Mouse (Mus musculus): ENCODE results near the gene Gm28635. TPM values are rescaled to one million over a fixed set of nuclear protein-coding genes. Genes with fewer than 3 reads are reported as not detected.

The Gm28635 gene
- polyA plus RNA-seq, 1 experiment: 0.13 TPM

GRCm38 (mm10) chr2:84619646-84620340 lies 58.0 kb downstream of the Gm28635 start:
- Histone ChIP-seq H3K4me3 (replicated peaks; ENCODE audit: insufficient read depth, low read depth, low read length) (no peak overlapping the region), H3K4me1 (ENCODE audit: control insufficient read depth, insufficient read depth, low read length) (no peaks in the 10 kb centered on the region), H3K27ac (ENCODE audit: insufficient read depth, low read length) (no peak overlapping the region), H3K27me3 (ENCODE audit: control insufficient read depth, insufficient read depth, low read length) (no peaks in the 10 kb centered on the region)
- 92% methylated on average over 21 of the region's 21 CpGs for whole genome bisulfite sequencing
- no peak for DNase-seq
- no peak for TF ChIP-seq POLR2A (IDR thresholded peaks at IDR 0.05; ENCODE audit: borderline replicate concordance, insufficient read depth, low read length)
- no peak for TF ChIP-seq CTCF (IDR thresholded peaks at IDR 0.05; ENCODE audit: borderline replicate concordance, insufficient read depth, low read depth, low read length)

DNA sequence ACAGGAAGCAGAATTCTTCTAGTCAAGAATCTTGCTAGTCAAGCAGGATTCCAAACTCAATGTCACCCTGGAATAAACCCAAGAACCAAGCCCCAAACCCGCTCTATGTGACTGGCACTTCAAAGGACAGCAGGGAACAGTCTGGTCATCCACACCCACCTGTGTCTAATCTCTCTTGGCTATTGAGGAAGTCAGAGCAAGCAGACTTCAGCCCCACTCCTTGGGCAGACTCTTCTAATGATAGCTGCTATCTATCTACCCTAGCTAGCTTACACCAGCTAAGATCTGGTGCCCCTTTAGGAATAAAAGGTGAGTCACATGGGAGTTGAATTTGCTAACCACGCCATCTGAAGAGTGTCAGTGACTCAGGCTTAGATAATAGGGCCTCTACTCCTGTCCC lies 58.9 kb downstream of the Gm28635 start:
- TF ChIP-seq POLR2A (IDR thresholded peaks at IDR 0.05; ENCODE audit: borderline replicate concordance, insufficient read depth, low read length) (no peak), CTCF (IDR thresholded peaks at IDR 0.05; ENCODE audit: borderline replicate concordance, insufficient read depth, low read depth, low read length) (no peak)
- no peaks in the 10 kb centered on the region for H3K27me3 ChIP-seq (ENCODE audit: control insufficient read depth, insufficient read depth, low read length)
- no peak overlapping the region for H3K27ac ChIP-seq (ENCODE audit: insufficient read depth, low read length)
- H3K4me1 ChIP-seq (ENCODE audit: control insufficient read depth, insufficient read depth, low read length): no peaks in the 10 kb centered on the region
- no peak overlapping the region for H3K4me3 ChIP-seq (replicated peaks; ENCODE audit: insufficient read depth, low read depth, low read length)
- DNase-seq: no peak
- WGBS: 68% methylated on average over 2 of the region's 2 CpGs

DNA sequence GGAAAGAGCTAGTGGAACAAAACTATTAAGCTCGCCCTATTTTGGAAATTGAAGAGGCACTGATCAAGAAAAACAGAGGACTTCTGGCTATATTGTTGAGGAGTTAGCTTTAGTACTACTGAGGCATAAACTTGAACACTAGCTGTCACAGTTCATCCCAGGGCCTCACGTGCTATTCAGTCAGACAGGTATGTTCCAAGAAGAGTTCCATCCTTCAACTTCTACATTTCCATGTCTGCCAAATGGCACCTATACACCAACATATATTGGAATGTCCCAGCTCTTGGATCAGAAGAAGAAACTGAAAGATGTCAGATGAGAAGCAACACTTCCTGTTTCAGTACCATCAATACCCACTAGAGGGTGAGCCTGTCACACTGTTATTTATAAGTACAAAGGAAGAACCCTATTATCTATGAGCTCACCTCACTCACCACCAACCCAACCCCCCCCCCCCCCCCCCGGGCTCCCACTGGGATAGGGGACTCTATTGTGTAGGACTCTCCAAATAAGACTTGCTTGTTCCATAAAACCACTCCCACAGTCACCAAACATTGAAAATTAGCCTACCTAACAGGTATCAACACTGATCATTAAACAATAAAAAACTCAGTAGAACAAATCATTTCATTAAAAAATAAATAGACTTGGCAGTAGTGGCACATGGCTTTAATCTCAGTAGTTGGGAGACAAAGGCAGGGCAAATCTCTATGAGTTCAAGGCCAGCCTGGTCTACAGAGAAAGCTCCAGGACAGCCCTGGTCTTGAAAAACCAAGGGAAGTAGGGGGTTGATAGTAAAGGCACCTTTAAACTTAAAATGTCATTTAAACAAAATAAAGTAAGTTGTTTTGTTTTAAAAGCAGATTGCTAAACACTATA lies 60.0 kb downstream of the Gm28635 start:
- no peaks in the 10 kb centered on the region for H3K27me3 ChIP-seq (ENCODE audit: control insufficient read depth, insufficient read depth, low read length)
- 58% methylated on average over 3 of the region's 3 CpGs for WGBS
- no peak overlapping the region for H3K4me3 ChIP-seq (replicated peaks; ENCODE audit: insufficient read depth, low read depth, low read length)
- peak; percentile 48; the same call in 1 of the 2 replicates for TF ChIP-seq CTCF (IDR thresholded peaks at IDR 0.05; ENCODE audit: borderline replicate concordance, insufficient read depth, low read depth, low read length)
- TF ChIP-seq POLR2A (IDR thresholded peaks at IDR 0.05; ENCODE audit: borderline replicate concordance, insufficient read depth, low read length): no peak
- no peaks in the 10 kb centered on the region for H3K4me1 ChIP-seq (ENCODE audit: control insufficient read depth, insufficient read depth, low read length)
- peak in 1 of 2 experiments; percentile 59 for DNase-seq
- H3K27ac ChIP-seq (ENCODE audit: insufficient read depth, low read length): no peak overlapping the region

DNA sequence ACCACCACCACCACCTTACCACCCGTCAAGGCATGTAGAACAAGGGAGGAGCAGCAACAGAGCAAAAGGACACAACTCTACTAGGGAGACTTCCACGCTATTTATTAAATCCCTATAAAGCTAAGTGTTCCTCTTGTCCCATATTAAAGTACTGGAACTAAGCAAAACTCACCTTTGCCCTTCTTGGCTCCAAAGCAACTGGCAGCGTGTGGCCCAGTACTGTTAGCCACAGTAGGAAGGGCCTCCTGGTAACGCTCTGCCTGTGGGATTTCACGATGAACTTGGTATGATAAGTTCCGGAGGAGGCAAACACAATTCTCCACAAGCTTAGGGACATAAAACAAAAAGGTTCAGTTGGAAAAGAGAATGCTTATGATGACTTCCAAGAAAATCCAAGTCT lies 65.1 kb downstream of the Gm28635 start:
- no peak overlapping the region for H3K27ac ChIP-seq (ENCODE audit: insufficient read depth, low read length)
- TF ChIP-seq POLR2A (IDR thresholded peaks at IDR 0.05; ENCODE audit: borderline replicate concordance, insufficient read depth, low read length): no peak
- no peak for TF ChIP-seq CTCF (IDR thresholded peaks at IDR 0.05; ENCODE audit: borderline replicate concordance, insufficient read depth, low read depth, low read length)
- no peak overlapping the region for H3K4me3 ChIP-seq (replicated peaks; ENCODE audit: insufficient read depth, low read depth, low read length)
- no peaks in the 10 kb centered on the region for H3K4me1 ChIP-seq (ENCODE audit: control insufficient read depth, insufficient read depth, low read length)
- DNase-seq: no peak
- WGBS: 85% methylated on average over 6 of the region's 6 CpGs
- H3K27me3 ChIP-seq (ENCODE audit: control insufficient read depth, insufficient read depth, low read length): no peaks in the 10 kb centered on the region

- WGBS: 86% methylated on average over 1 of the region's 1 CpGs
- no peaks in the 10 kb centered on the region for H3K27me3 ChIP-seq (ENCODE audit: control insufficient read depth, insufficient read depth, low read length)
- no peak overlapping the region for H3K4me3 ChIP-seq (replicated peaks; ENCODE audit: insufficient read depth, low read depth, low read length)
- H3K27ac ChIP-seq (ENCODE audit: insufficient read depth, low read length): no peak overlapping the region
- no peak for DNase-seq
- TF ChIP-seq CTCF (IDR thresholded peaks at IDR 0.05; ENCODE audit: borderline replicate concordance, insufficient read depth, low read depth, low read length) (no peak), POLR2A (IDR thresholded peaks at IDR 0.05; ENCODE audit: borderline replicate concordance, insufficient read depth, low read length) (no peak)
- no peaks in the 10 kb centered on the region for H3K4me1 ChIP-seq (ENCODE audit: control insufficient read depth, insufficient read depth, low read length)
Observed at GRCm38 (mm10) chr2:84607842-84608241, 70.0 kb downstream of the Gm28635 start.

DNA sequence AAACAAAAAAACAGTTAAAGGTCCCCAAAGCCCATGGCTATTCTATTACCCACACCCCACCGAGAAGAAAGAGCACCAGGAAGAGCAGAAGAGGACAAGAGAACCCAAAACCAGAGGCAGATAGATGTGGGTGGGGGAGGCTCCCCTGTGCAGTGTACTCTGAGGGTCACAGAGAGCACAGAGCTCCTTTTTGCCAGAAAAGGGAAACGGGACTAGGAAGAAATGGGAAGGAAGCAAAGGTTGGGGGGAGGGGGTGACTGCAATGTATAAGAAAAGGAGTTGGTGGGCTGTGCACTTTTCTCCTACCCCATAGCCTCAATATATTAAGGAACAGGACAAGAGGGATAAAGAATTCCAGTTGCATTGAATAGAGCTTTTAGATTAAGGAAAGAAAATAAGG lies 76.9 kb downstream of the Gm28635 start:
- no peak for DNase-seq
- Histone ChIP-seq H3K27me3 (ENCODE audit: control insufficient read depth, insufficient read depth, low read length) (no peaks in the 10 kb centered on the region), H3K4me1 (ENCODE audit: control insufficient read depth, insufficient read depth, low read length) (no peaks in the 10 kb centered on the region), H3K27ac (ENCODE audit: insufficient read depth, low read length) (no peak overlapping the region), H3K4me3 (replicated peaks; ENCODE audit: insufficient read depth, low read depth, low read length) (no peak overlapping the region)
- 68% methylated on average over 2 of the region's 2 CpGs for WGBS
- TF ChIP-seq POLR2A (IDR thresholded peaks at IDR 0.05; ENCODE audit: borderline replicate concordance, insufficient read depth, low read length) (no peak), CTCF (IDR thresholded peaks at IDR 0.05; ENCODE audit: borderline replicate concordance, insufficient read depth, low read depth, low read length) (no peak)

DNA sequence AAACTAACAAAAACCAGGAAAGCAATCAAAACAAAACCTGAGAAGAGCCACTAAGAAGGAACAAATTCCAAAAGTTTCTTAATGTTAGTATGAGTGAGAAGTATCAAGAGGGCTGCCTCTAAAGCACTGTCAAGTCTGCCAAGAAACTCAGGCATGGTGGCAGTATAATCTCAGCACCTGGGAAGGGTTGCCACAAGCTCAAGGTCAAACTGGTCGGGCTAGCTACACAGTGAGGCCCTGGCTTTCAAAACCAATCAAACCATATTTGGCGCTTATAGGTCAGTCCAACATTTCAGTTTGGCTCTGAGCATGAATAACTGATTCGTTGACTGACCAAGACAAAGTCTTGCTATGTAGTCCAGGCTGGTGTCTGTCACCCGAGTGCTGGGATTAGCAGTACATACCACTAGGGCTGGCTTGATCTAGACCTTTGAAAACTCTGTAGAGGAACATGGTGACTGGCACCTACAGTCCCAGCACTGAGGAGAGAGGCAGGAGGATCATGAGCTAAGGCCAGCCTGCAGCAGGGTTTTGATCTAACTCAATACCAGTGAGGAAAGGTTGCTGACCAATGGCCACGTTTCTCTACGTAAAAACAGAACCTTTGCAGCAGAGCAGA lies 78.5 kb downstream of the Gm28635 start:
- no peak for TF ChIP-seq POLR2A (IDR thresholded peaks at IDR 0.05; ENCODE audit: borderline replicate concordance, insufficient read depth, low read length)
- no peak for TF ChIP-seq CTCF (IDR thresholded peaks at IDR 0.05; ENCODE audit: borderline replicate concordance, insufficient read depth, low read depth, low read length)
- WGBS: 88% methylated on average over 6 of the region's 6 CpGs
- DNase-seq: no peak
- Histone ChIP-seq H3K27ac (ENCODE audit: insufficient read depth, low read length) (no peak overlapping the region), H3K4me3 (replicated peaks; ENCODE audit: insufficient read depth, low read depth, low read length) (no peak overlapping the region), H3K4me1 (ENCODE audit: control insufficient read depth, insufficient read depth, low read length) (no peaks in the 10 kb centered on the region), H3K27me3 (ENCODE audit: control insufficient read depth, insufficient read depth, low read length) (no peaks in the 10 kb centered on the region)
